Mouse (Mus musculus) ES-Bruce4 (cell line): Measurements from ENCODE around the gene Gm10160. TPM values are rescaled to one million over a fixed set of nuclear protein-coding genes. Genes with fewer than 3 reads are reported as not detected.
A peak's percentile ranks its signal among the peaks of the same experiment; 100 is the strongest.

Source experiments
- H3K27ac ChIP-seq: 2 replicates; pipeline ENCODE4 v1.5.1; 2012; ENCODE audit warnings: low read length, inconsistent platforms; ENCODE audit not compliant: insufficient read depth
- H3K27me3 ChIP-seq: 2 replicates; pipeline ENCODE4 v1.6.1; 2012; ENCODE audit warnings: mild to moderate bottlenecking, low read length, inconsistent platforms; ENCODE audit not compliant: control insufficient read depth, poor library complexity, insufficient read depth, severe bottlenecking
- H3K36me3 ChIP-seq: 2 replicates; pipeline ENCODE4 v1.6.1; 2012; ENCODE audit warnings: inconsistent platforms, mild to moderate bottlenecking, low read length, moderate library complexity; ENCODE audit not compliant: control insufficient read depth, poor library complexity, insufficient read depth, severe bottlenecking
- H3K4me1 ChIP-seq: one replicate; pipeline ENCODE4 v1.8.1; 2011; ENCODE audit warnings: low read length; ENCODE audit not compliant: control insufficient read depth, insufficient read depth
- H3K4me3 ChIP-seq: 2 replicates; pipeline ENCODE4 v1.5.1; 2011; ENCODE audit warnings: low read depth, mild to moderate bottlenecking, low read length
- H3K9ac ChIP-seq: 2 replicates; pipeline ENCODE4 v1.6.1; 2012; ENCODE audit warnings: low read depth, mild to moderate bottlenecking, inconsistent platforms; ENCODE audit not compliant: poor library complexity, severe bottlenecking
- H3K9me3 ChIP-seq: replicated peaks from 2 replicates; pipeline ENCODE4 v1.6.1; 2012; ENCODE audit warnings: mild to moderate bottlenecking, low read length, inconsistent platforms; ENCODE audit not compliant: control insufficient read depth, poor library complexity, insufficient read depth, severe bottlenecking
- CTCF ChIP-seq: IDR thresholded peaks from one replicate; pipeline ENCODE4 v1.8.1; 2011; ENCODE audit warnings: low read depth, low read length
- EP300 ChIP-seq: IDR thresholded peaks from 2 replicates; pipeline ENCODE4 v1.6.1; 2011; ENCODE audit warnings: low read depth, low read length; ENCODE audit not compliant: insufficient read depth
- POLR2A ChIP-seq: IDR thresholded peaks from one replicate; pipeline ENCODE4 v1.8.1; 2011; ENCODE audit warnings: low read length; ENCODE audit not compliant: insufficient read depth
- polyA plus RNA-seq: library from polyadenylated mRNA; stranded (reverse); fragments of >200 nt; gene quantifications from 2 replicates; pipeline ENCODE4 v1.2.4, GENCODE M21; 2011; ENCODE audit warnings: low read depth; ENCODE audit not compliant: missing spikeins, insufficient read depth, insufficient read length

The Gm10160 gene
- polyA plus RNA-seq, 1 experiment, result not detected

DNA sequence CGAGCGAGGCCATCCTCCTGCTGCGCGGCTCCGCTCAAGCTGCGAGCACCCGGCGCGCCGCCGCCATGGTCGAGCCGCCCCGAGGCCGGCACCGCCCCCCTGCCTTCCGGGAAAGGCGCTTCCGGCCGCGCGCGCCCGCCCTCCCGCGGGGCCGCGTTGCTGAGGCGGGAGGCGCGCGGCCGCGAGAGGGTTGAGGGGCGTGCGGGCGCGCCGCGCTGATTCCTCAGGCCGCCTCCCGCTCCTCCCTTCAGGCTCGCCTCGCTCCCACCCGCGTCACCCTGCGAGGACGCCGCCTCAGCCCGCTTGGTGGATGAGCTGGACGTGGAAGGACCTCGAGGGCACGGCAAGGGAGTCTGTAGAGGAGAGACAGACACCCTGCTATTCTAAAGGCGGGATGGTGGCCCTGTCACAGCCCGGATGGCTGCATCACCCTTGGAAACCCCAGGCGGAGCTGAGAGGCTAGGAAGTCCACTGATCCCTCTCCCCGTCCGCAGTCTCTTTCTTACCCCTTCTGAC is 26.2 kb downstream of the Gm10160 start, which contains the start of gene Btbd1:
Gene Btbd1 (minus strand): TSS at position 53 of the 516 bp plus-strand sequence.
- H3K9me3 ChIP-seq, result no peaks in the 10 kb centered on the region
- H3K27me3 ChIP-seq, result no peaks in the 10 kb centered on the region
- peak within 1 kb of the TSS; percentile 91 for H3K9ac ChIP-seq
- H3K4me1 ChIP-seq, result no peaks in the 10 kb centered on the region
- H3K4me3 ChIP-seq, result peak within 1 kb of the TSS; percentile 93
- peak within 1 kb of the TSS; percentile 28; the same call in 1 of the 2 replicates for H3K27ac ChIP-seq
- no peaks in the 10 kb centered on the region for H3K36me3 ChIP-seq
- TF ChIP-seq CTCF (no peak), POLR2A (no peak), EP300 (no peak)

DNA sequence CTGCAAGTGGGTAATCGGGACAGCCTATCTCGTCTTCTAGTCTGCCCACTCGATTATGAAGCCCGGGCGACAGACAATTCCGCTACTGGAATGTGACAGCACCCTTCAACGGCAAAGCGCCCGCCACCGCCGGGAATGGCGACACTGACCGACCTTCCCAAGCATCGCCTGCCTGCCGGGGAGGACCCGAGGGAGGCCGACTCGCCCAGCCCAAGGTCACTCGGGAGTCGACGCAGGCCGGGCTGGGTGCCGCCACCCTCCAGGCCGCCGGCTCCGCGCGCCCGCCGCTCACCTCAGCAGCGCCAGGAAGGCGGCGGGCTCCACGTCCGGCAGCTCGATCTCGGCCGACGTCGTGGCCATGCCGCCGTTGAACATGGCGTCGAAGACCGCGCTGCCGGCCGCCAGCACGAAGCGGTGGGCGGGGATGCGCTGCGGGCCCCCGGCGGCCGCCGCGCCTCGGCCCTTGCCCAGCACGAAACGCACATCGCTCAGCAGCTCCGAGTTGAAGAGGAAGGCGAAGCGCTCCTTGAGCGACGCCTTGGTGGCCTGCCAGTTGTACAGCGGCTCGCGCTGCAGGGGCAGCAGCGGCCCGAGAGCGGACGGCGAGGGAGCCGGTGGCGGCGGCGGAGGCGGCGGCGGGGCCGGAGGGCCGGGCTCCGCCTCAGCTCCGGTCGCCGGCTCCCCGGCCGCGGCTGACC is 26.8 kb downstream of the Gm10160 start:
- H3K9ac ChIP-seq, result peak overlapping the region; percentile 91
- no peak for TF ChIP-seq EP300
- TF ChIP-seq CTCF, result no peak
- TF ChIP-seq POLR2A, result no peak
- H3K27me3 ChIP-seq, result no peaks in the 10 kb centered on the region
- H3K4me1 ChIP-seq, result no peaks in the 10 kb centered on the region
- H3K9me3 ChIP-seq, result no peaks in the 10 kb centered on the region
- no peak overlapping the region for H3K27ac ChIP-seq
- no peaks in the 10 kb centered on the region for H3K36me3 ChIP-seq
- H3K4me3 ChIP-seq, result peak overlapping the region; percentile 68

DNA sequence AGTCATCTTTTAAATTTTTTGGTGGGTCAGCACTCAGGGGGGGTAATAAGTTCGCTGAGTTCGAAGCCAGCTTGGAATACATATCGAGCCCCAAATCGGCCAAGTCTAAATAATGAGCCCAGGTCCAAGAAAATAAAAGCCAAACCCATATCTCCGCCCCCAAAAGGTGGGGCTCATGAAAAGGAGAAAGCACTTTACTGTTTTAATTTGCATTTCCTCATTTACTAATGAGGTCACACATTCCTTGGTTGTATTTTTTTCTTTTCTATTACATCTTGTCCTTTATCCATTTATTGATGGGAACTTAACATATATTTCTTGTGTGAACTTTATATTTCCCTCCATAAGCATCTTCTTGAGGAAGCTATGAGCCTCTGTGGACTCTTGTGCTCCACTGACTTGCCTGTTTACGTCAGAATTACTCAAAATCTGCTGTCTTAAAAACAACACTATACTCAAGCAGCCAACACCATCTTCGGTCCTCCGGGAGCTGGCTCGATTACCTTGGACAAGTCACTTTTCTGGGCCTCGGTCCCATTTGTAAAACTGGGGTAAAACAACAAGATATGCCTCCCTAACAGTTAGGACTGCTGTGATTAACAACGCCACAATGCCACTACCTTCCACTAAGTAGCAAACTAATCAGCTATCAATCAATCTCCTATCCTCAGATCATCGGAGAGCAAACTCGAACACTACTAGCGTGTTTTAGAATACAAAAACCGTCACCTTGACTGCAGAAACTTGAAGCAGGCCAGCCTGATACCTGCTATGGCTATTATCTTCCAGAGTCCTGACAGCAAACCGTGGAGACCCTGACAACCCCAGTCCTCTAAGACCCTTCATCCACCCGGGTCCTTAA is 27.6 kb downstream of the Gm10160 start:
- Histone ChIP-seq H3K27ac (no peak overlapping the region), H3K4me3 (peak overlapping the region; percentile 68), H3K9me3 (no peaks in the 10 kb centered on the region), H3K27me3 (no peaks in the 10 kb centered on the region), H3K36me3 (no peaks in the 10 kb centered on the region), H3K9ac (peak overlapping the region; percentile 91), H3K4me1 (no peaks in the 10 kb centered on the region)
- no peak for TF ChIP-seq CTCF

DNA sequence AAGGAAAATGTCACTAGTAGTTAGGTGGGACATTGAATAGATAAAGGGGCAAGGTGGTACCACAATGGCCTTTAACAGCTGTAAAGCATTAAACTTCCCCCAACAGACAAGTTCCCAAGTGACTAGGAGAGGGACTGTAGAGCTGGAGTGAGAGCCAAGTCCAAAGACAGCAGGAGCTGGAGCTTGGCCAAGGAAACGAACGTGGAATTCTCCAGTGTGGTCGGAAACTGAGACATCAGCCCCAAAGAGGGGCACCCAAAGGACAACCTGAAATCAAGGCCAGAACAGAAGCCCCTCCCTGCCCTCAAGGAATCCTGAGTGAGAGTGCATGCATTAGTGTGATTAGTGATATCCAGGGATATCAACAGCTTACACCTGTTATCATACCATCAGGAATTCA is 30.2 kb downstream of the Gm10160 start:
- H3K27me3 ChIP-seq, result no peaks in the 10 kb centered on the region
- H3K27ac ChIP-seq, result no peak overlapping the region
- TF ChIP-seq CTCF, result no peak
- no peak for TF ChIP-seq POLR2A
- TF ChIP-seq EP300, result no peak
- no peaks in the 10 kb centered on the region for H3K36me3 ChIP-seq
- H3K9me3 ChIP-seq, result no peaks in the 10 kb centered on the region
- no peak overlapping the region for H3K9ac ChIP-seq
- H3K4me3 ChIP-seq, result no peak overlapping the region
- no peaks in the 10 kb centered on the region for H3K4me1 ChIP-seq

DNA sequence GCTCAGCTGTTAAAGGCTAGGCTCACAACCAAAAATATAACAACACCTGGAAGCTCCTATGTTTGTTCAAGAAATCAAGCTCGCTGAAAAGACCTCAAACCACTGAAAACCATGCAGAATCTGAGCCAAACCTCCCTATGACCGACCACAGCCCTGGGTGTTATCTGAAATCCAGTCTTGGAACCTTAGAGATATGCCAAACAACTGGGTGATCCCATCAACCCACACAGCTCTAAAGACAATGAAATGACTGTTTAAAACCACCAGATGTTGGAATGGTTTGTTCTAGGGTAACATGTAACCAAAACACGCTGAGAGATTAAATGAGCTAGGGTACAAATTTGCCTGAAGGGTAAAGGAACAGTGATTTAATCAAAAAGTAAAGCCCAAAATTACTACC is 30.7 kb downstream of the Gm10160 start:
- H3K9me3 ChIP-seq, result no peaks in the 10 kb centered on the region
- H3K4me1 ChIP-seq, result no peaks in the 10 kb centered on the region
- TF ChIP-seq POLR2A, result no peak
- TF ChIP-seq CTCF, result no peak
- no peak for TF ChIP-seq EP300
- H3K27ac ChIP-seq, result no peak overlapping the region
- no peak overlapping the region for H3K9ac ChIP-seq
- H3K36me3 ChIP-seq, result no peaks in the 10 kb centered on the region
- no peaks in the 10 kb centered on the region for H3K27me3 ChIP-seq
- no peak overlapping the region for H3K4me3 ChIP-seq

DNA sequence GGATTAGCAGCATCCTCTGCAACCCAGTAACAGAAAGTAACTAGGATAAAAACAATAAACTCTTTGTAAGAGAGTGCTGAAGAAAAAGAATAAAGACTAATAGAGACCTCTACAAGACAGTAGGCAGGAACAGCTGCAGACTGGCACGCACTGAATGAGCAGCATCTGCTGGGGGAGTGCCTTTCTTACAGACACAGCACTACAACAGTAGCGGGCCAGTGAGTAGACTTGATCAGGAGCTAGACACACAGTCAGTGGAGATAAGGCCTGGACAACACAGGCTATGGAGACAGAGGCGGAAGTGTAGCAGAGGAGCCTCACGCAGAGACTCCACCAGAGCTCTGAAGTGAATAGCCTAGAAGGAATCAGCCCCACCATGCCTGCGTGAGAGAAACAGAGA is 49.5 kb downstream of the Gm10160 start:
- Histone ChIP-seq H3K36me3 (peaks cover 2% of the 10 kb centered on the region), H3K9me3 (no peaks in the 10 kb centered on the region), H3K4me1 (no peaks in the 10 kb centered on the region), H3K4me3 (no peak overlapping the region), H3K9ac (no peak overlapping the region), H3K27ac (no peak overlapping the region), H3K27me3 (no peaks in the 10 kb centered on the region)
- no peak for TF ChIP-seq CTCF
- no peak for TF ChIP-seq POLR2A
- TF ChIP-seq EP300, result no peak

Other genes with a start within 250 kb of the Gm10160 start
- gene Homer2, start 148.3 kb downstream of the Gm10160 start, polyA plus RNA-seq, result 9.2 and 9.9 TPM in 2 replicates
- gene Ramac, start 92.9 kb downstream of the Gm10160 start, polyA plus RNA-seq, result 40.6 and 42.8 TPM in 2 replicates
- gene 3110040N11Rik, start 66.3 kb downstream of the Gm10160 start, polyA plus RNA-seq, result 32.6 and 34.0 TPM in 2 replicates
- gene Btbd1, start 26.4 kb downstream of the Gm10160 start, polyA plus RNA-seq, result 150 and 152 TPM in 2 replicates
- 9.7 and 10.1 TPM in 2 replicates for gene Tm6sf1, start 3.2 kb upstream of the Gm10160 start, polyA plus RNA-seq
- 8.3 TPM in 2 replicates for gene Hdgfl3, start 78.7 kb upstream of the Gm10160 start, polyA plus RNA-seq
- 0.30 TPM in 1 of 2 replicates, not detected in the other for gene Bnc1, start 136.5 kb upstream of the Gm10160 start, polyA plus RNA-seq